Comparison of ENCODE assay signal across 14 mouse cellular contexts in the genomic region with DNA sequence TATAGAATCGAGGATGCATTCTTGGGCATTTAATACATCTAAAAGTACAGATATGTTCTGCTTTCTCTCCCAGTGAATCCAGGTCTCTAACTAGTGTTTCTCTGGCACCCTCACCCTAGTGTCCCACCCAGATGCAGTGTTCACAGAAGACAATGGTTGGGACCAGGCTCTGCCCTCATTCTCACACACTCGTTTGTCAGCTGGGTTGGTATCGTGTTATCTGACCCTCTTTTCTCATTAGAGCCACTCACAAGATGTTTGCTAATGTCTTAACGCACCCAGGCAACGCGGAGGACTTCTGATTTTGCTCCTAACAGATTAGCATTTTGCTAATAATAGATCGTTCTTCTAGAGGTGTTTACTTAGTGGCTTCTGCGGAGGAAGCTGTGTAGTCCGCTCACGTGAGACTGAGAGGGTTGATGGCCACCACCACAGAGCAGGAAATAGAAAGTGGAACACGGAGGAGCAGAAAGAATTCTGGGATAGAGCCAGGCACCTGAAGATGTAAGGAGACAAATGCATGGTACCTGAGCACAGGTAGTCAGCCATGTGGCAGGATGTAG. TPM values are rescaled to one million over a fixed set of nuclear protein-coding genes. Genes with fewer than 3 reads are reported as not detected.
DNase-seq lines count a peak whose midpoint lies in the region; ATAC-seq and TF ChIP-seq lines count a peak whose summit lies in the region.
"Had no signal": no experiment of that assay in that cellular context is flagged by ENCODE, and none has a peak within 500 bp of the region (broad histone marks: within the 10 kb centered on the region; RNA-seq: fewer than 3 reads in every experiment).

No protein-coding gene starts in this region.

- 21% methylated on average over 11 of the region's 11 CpGs for WGBS in heart, adult 2 months
- WGBS in heart, postnatal 0 days, result 19% methylated on average over 11 of the region's 11 CpGs
- WGBS in hindbrain, embryonic 11.5 days, result 84% methylated on average over 11 of the region's 11 CpGs
- WGBS in forebrain, postnatal 0 days, result 55% methylated on average over 11 of the region's 11 CpGs

- no peak overlapping the region for H3K9ac ChIP-seq in heart, adult 2 months (ENCODE audit: low read depth, low read length)
- H3K9ac ChIP-seq in heart, postnatal 0 days (replicated peaks; ENCODE audit: low read depth, low read length), result no peak overlapping the region
- no peak overlapping the region for H3K9ac ChIP-seq in hindbrain, embryonic 11.5 days (ENCODE audit: low read depth, low read length)
- no peak overlapping the region for H3K9ac ChIP-seq in forebrain, postnatal 0 days
- H3K9ac ChIP-seq: limb, embryonic 13.5 days; neural tube, embryonic 13.5 days had no signal

- no peak for TF ChIP-seq CTCF in heart, adult 2 months (IDR thresholded peaks at IDR 0.05)
- TF ChIP-seq CTCF in heart, postnatal 0 days (IDR thresholded peaks at IDR 0.05; ENCODE audit: low read depth), result no peak
- TF ChIP-seq CTCF in forebrain, postnatal 0 days (IDR thresholded peaks at IDR 0.05; ENCODE audit: low read depth), result no peak

- peaks cover 38% of the 10 kb centered on the region for H3K36me3 ChIP-seq in heart, adult 2 months (ENCODE audit: control insufficient read depth, insufficient read depth, low read length)
- H3K36me3 ChIP-seq in heart, postnatal 0 days (replicated peaks; ENCODE audit: control insufficient read depth, insufficient read depth, low read length), result no peaks in the 10 kb centered on the region
- H3K36me3 ChIP-seq in hindbrain, embryonic 11.5 days (ENCODE audit: control insufficient read depth, insufficient read depth, low read length), result no peaks in the 10 kb centered on the region
- H3K36me3 ChIP-seq in forebrain, postnatal 0 days (ENCODE audit: insufficient read depth), result no peaks in the 10 kb centered on the region
- H3K36me3 ChIP-seq: hindbrain, embryonic 10.5 days; limb, embryonic 13.5 days; neural tube, embryonic 13.5 days had no signal

- ATAC-seq in heart, postnatal 0 days (ENCODE audit: insufficient read depth, low read depth), result no peak
- no peak for ATAC-seq in hindbrain, embryonic 11.5 days (ENCODE audit: low FRiP score)
- ATAC-seq in forebrain, postnatal 0 days, result no peak

- peak overlapping the region; percentile 45 for H3K4me2 ChIP-seq in heart, postnatal 0 days (ENCODE audit: low read depth, low read length)
- H3K4me2 ChIP-seq in hindbrain, embryonic 11.5 days (replicated peaks; ENCODE audit: low read depth, low read length), result no peak overlapping the region
- no peak overlapping the region for H3K4me2 ChIP-seq in forebrain, postnatal 0 days (ENCODE audit: low read depth)
- H3K4me2 ChIP-seq: limb, embryonic 13.5 days; neural tube, embryonic 13.5 days had no signal

- peaks cover 6% of the 10 kb centered on the region for H3K79me2 ChIP-seq in heart, adult 2 months (replicated peaks; ENCODE audit: control insufficient read depth, insufficient read depth, low read length)

- DNase-seq in heart, adult 2 months, result peak in 1 of 2 experiments; percentile 44
- DNase-seq in heart, postnatal 14 days, result no peak
- peak; percentile 64 to 70 for DNase-seq in B cell, adult 2 months
- no peak for DNase-seq in heart, postnatal 0 days (ENCODE audit: low spot score)
- peak; percentile 68 for DNase-seq in lung, postnatal 36 days
- DNase-seq in hindbrain, embryonic 11.5 days (ENCODE audit: low spot score), result no peak
- DNase-seq in forebrain, postnatal 0 days, result no peak
- no peak for DNase-seq in kidney, postnatal 14 days
- DNase-seq: cerebellum, adult 11-12 months; kidney, postnatal 25 days; thymus, adult 18-20 months had no signal

- intact Hi-C loops in heart, adult 2 months (cut with DNase I), result no loop called here
- intact Hi-C loops in heart, postnatal 14 days (cut with DNase I), result no loop called here

- peak overlapping the region; percentile 27 for H3K27ac ChIP-seq in heart, adult 2 months
- no peak overlapping the region for H3K27ac ChIP-seq in heart, postnatal 0 days (ENCODE audit: low read depth)
- H3K27ac ChIP-seq in hindbrain, embryonic 11.5 days (ENCODE audit: low read depth, low read length), result no peak overlapping the region
- H3K27ac ChIP-seq in forebrain, postnatal 0 days (ENCODE audit: low read depth, low read length), result no peak overlapping the region
- H3K27ac ChIP-seq: hindbrain, embryonic 10.5 days; limb, embryonic 13.5 days; neural tube, embryonic 13.5 days had no signal

- H3K4me3 ChIP-seq in heart, adult 2 months, result peak overlapping the region; percentile 24; the same call in 1 of the 2 replicates
- H3K4me3 ChIP-seq in heart, postnatal 0 days (ENCODE audit: low read depth, low read length), result peak overlapping the region; percentile 26
- H3K4me3 ChIP-seq in hindbrain, embryonic 11.5 days (ENCODE audit: low read depth, low read length), result no peak overlapping the region
- no peak overlapping the region for H3K4me3 ChIP-seq in forebrain, postnatal 0 days (ENCODE audit: low read depth, low read length)
- H3K4me3 ChIP-seq: hindbrain, embryonic 10.5 days; limb, embryonic 13.5 days; neural tube, embryonic 13.5 days had no signal

- no peak for TF ChIP-seq EP300 in heart, adult 2 months (IDR thresholded peaks at IDR 0.05; ENCODE audit: insufficient read depth, low read depth, low read length)
- TF ChIP-seq EP300 in heart, postnatal 0 days (IDR thresholded peaks at IDR 0.05; ENCODE audit: low read depth), result no peak

- H3K9me3 ChIP-seq in heart, postnatal 0 days (replicated peaks; ENCODE audit: control insufficient read depth, low read length), result no peaks in the 10 kb centered on the region
- H3K9me3 ChIP-seq in hindbrain, embryonic 11.5 days (ENCODE audit: control insufficient read depth, low read length), result no peaks in the 10 kb centered on the region
- no peaks in the 10 kb centered on the region for H3K9me3 ChIP-seq in forebrain, postnatal 0 days (ENCODE audit: low read length)
- H3K9me3 ChIP-seq: hindbrain, embryonic 10.5 days; limb, embryonic 13.5 days; neural tube, embryonic 13.5 days had no signal

- no peak for TF ChIP-seq POLR2A in heart, adult 2 months (IDR thresholded peaks at IDR 0.05; ENCODE audit: insufficient read depth, low read depth, low read length)

- peaks cover 30% of the 10 kb centered on the region for H3K4me1 ChIP-seq in heart, adult 2 months (ENCODE audit: control insufficient read depth, insufficient read depth, low read length)
- H3K4me1 ChIP-seq in heart, postnatal 0 days (ENCODE audit: control insufficient read depth, insufficient read depth), result peaks cover 25% of the 10 kb centered on the region
- H3K4me1 ChIP-seq in hindbrain, embryonic 11.5 days (replicated peaks; ENCODE audit: control insufficient read depth, insufficient read depth, low read length), result no peaks in the 10 kb centered on the region
- no peaks in the 10 kb centered on the region for H3K4me1 ChIP-seq in forebrain, postnatal 0 days (ENCODE audit: insufficient read depth)

- H3K27me3 ChIP-seq in heart, adult 2 months (ENCODE audit: control insufficient read depth, insufficient read depth, low read length), result no peaks in the 10 kb centered on the region
- no peaks in the 10 kb centered on the region for H3K27me3 ChIP-seq in heart, postnatal 0 days (ENCODE audit: control insufficient read depth, insufficient read depth, low read length)
- no peaks in the 10 kb centered on the region for H3K27me3 ChIP-seq in hindbrain, embryonic 11.5 days (ENCODE audit: control insufficient read depth, insufficient read depth, low read length)
- no peaks in the 10 kb centered on the region for H3K27me3 ChIP-seq in forebrain, postnatal 0 days (ENCODE audit: insufficient read depth, low read length)
- H3K27me3 ChIP-seq: limb, embryonic 13.5 days; neural tube, embryonic 13.5 days had no signal

RNA-seq across cellular contexts. Expression of gene Ppp3ca, which starts 30.6 kb away (rescaled TPM):
- 10 to 100 TPM; 41.7 to 44.3 TPM for total RNA-seq in heart, adult 2 months (2021)
- 18.3 and 28.5 TPM in 2 replicates for polyA plus RNA-seq in heart, adult 2 months (2012; rRNA removed)
- total RNA-seq in heart, postnatal 14 days (2021), result 10 to 100 TPM; 50.0 to 53.5 TPM
- 34.6 and 39.7 TPM in 2 replicates for total RNA-seq in heart, postnatal 0 days (2014; rRNA removed; ENCODE audit: low replicate concordance)
- 37.1 and 39.2 TPM in 2 replicates for polyA plus RNA-seq in heart, postnatal 0 days (2015; fragmentation: Nextera tagmentation; extraction: Ambion mirVana)
- 70.9 and 71.9 TPM in 2 replicates for polyA plus RNA-seq in hindbrain, embryonic 11.5 days (2014; fragmentation: Nextera tagmentation; extraction: Ambion mirVana)
- 223 and 229 TPM in 2 replicates for total RNA-seq in forebrain, postnatal 0 days (2014; rRNA removed)
- polyA plus RNA-seq in forebrain, postnatal 0 days (2015; fragmentation: Nextera tagmentation; extraction: Ambion mirVana), result 162 and 231 TPM in 2 replicates

Comparison
In these comparisons a context has a peak if more than half of its experiments do, and no peak if none do; other contexts are left out.
1. DNase-seq: peak in B cell, adult 2 months (2 of 2) and lung, postnatal 36 days (single experiment); none in heart, postnatal 14 days (0 of 2), heart, postnatal 0 days (single experiment), hindbrain, embryonic 11.5 days (single experiment), forebrain, postnatal 0 days (single experiment) and kidney, postnatal 14 days (single experiment).
2. H3K4me3 ChIP-seq: peak in heart, adult 2 months (single experiment) and heart, postnatal 0 days (single experiment); none in hindbrain, embryonic 11.5 days (single experiment) and forebrain, postnatal 0 days (single experiment).